Mouse (Mus musculus) E14TG2a.4 (cell line): ENCODE results near the gene Cd63.

Source experiments
- CTCF ChIP-seq: conservative IDR thresholded peaks from 2 replicates; pipeline ENCODE4 v1.5.1; 2014; ENCODE audit warnings: low read length
- POU5F1 ChIP-seq: IDR thresholded peaks from 2 replicates; pipeline ENCODE4 v1.6.1; 2014; ENCODE audit warnings: low read length, borderline replicate concordance

DNA sequence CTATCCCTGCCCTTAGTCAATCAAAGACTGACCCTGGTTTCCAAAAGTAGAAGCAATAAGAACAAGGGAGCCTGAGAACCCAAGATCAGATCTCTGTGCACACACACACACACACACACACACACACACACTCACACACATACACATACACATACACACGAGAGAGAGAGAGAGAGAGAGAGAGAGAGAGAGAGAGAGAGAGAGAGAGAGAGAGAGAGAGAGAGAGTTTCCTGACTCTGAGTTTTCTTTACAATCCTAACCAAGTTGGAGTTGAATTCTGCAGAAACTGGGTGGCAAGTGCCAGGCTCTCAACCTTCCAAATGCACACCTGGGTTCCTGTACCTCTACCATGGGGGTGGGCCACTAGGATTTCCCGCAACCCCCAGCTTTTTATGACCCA lies 10.9 kb upstream of the Cd63 start:
- TF ChIP-seq CTCF (no peak), POU5F1 (no peak)
